Mouse (Mus musculus) kidney, adult 10 weeks (tissue): Measurements from ENCODE around the gene Mynn. TPM values are rescaled to one million over a fixed set of nuclear protein-coding genes. Genes with fewer than 3 reads are reported as not detected.

Experiments
- polyA plus RNA-seq: library from polyadenylated mRNA; stranded (reverse); fragments of 350-450 nt; fragmentation: Illumina TruSeq; extraction: RNeasy Lipid Tissue Mini Kit (QIAGEN cat#74804); gene quantifications from one replicate; pipeline ENCODE4 v1.2.3, GENCODE M21; 2014; ENCODE audit warnings: low read depth, low replicate concordance

Gene Mynn
- polyA plus RNA-seq, result 40.3 TPM

GRCm38 (mm10) chr3:30602065-30602739, at the start of gene Mynn:
TSS of gene Mynn (plus strand) at chr3:30602065.

GRCm38 (mm10) chr3:30599711-30600545, 1.9 kb upstream of the Mynn start, which contains the start of gene Actrt3:
TSS of gene Actrt3 (minus strand) at chr3:30599939.

GRCm38 (mm10) chr3:30644207-30644606, 42.3 kb downstream of the Mynn start, which contains the start of gene Lrriq4:
TSS of gene Lrriq4 (plus strand) at chr3:30644507.

GRCm38 (mm10) chr3:30647440-30648090, 45.7 kb downstream of the Mynn start, which contains the start of gene Lrrc34:
TSS of gene Lrrc34 (minus strand) at chr3:30647869.

Other genes starting within 250 kb of the Mynn start
- gene Mecom, start 54.1 kb upstream of the Mynn start, polyA plus RNA-seq, result 72.1 TPM
- not detected for gene Actrt3, start 2.1 kb upstream of the Mynn start, polyA plus RNA-seq
- 0.24 TPM for gene Lrriq4, start 42.4 kb downstream of the Mynn start, polyA plus RNA-seq
- 2.9 TPM for gene Lrrc34, start 45.8 kb downstream of the Mynn start, polyA plus RNA-seq
- 15.0 TPM for gene Lrrc31, start 97.8 kb downstream of the Mynn start, polyA plus RNA-seq
- gene Samd7, start 144.2 kb downstream of the Mynn start, polyA plus RNA-seq, result not detected
- gene Sec62, start 190.8 kb downstream of the Mynn start, polyA plus RNA-seq, result 453 TPM